Mouse (Mus musculus): Measurements from ENCODE around the gene Uap1l1.

DNA sequence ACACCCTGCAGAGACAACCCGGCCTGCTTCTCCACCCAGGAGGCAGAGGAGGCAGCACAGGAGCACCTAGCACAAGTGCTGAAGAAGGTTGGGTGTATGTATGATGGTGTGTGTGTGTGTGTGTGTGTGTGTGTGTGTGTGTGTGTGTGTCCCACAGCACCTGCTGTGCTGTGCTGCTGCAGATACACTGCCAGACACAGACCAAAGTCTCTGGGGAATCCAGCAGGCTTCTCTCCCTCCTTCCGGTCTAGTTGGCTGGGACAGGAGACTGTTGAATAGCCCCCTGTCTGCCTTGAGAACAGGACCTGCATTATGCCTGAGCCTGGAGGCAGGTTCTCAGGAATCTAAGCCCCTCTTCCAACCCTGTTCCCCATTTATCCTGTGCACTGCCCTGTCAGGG lies 7.9 kb upstream of the Uap1l1 start:
- no peak for TF ChIP-seq CTCF (IDR thresholded peaks at IDR 0.05 in 2 of 3, conservative IDR thresholded peaks at IDR 0.05 in 1 of 3; ENCODE audit: control insufficient read depth in 1 of 3, insufficient read depth in 1 of 3, low read depth in 2 of 3, low read length in 3 of 3, poor library complexity in 1 of 3, severe bottlenecking in 1 of 3)
- TF ChIP-seq POLR2AphosphoS2 (IDR thresholded peaks at IDR 0.05; ENCODE audit: low read length), result no peak
- TF ChIP-seq POLR2A (IDR thresholded peaks at IDR 0.05; ENCODE audit: control insufficient read depth in 1 of 2, insufficient read depth in 1 of 2, low read depth in 1 of 2, low read length in 2 of 2, poor library complexity in 1 of 2), result no peak
- TF ChIP-seq TCF12 (IDR thresholded peaks at IDR 0.05; ENCODE audit: low read depth, low read length), result no peak
- TF ChIP-seq UBTF (IDR thresholded peaks at IDR 0.05; ENCODE audit: borderline replicate concordance, insufficient read depth, low read depth, low read length), result no peak
- TF ChIP-seq MAFK (IDR thresholded peaks at IDR 0.05; ENCODE audit: borderline replicate concordance, low read depth, low read length), result no peak
- TF ChIP-seq MXI1 (IDR thresholded peaks at IDR 0.05; ENCODE audit: low read depth, low read length), result no peak
- TF ChIP-seq HCFC1 (IDR thresholded peaks at IDR 0.05; ENCODE audit: low read depth, low read length), result no peak
- no peak for TF ChIP-seq MEF2A (IDR thresholded peaks at IDR 0.05; ENCODE audit: extremely low read depth, insufficient replicate concordance, low read depth, low read length, poor library complexity, severe bottlenecking)
- TF ChIP-seq EP300 (IDR thresholded peaks at IDR 0.05; ENCODE audit: low read depth in 1 of 2, low read length in 2 of 2), result no peak

Data from MEL (cell line).